Comparison of ENCODE assay signal across 20 mouse cellular contexts in the genomic region with DNA sequence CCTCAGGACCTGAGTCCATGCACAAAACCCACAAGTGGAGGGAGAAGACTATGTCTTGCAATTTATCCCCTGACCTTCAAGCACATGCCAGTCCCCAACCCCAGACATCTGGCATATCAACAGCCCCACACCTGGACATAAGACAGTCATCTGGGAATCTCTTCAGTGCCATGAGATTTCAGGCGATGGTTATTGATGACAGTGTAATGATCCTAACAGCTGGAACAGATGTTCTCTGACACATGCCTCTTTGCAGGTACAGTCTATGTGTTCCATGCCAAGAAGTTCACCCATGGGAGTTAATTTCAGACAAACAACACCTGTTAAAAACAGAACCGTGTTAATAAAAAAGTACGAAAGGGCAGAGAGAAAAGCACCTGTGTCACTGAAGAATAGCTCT.
"Had no signal": no experiment of that assay in that cellular context is flagged by ENCODE, and none has a peak within 500 bp of the region (broad histone marks: within the 10 kb centered on the region; RNA-seq: fewer than 3 reads in every experiment).

No protein-coding gene starts in this region.

- H3K9me3 ChIP-seq: liver, embryonic 13.5 days; midbrain, embryonic 12.5 days; midbrain, embryonic 15.5 days; neural tube, embryonic 12.5 days; neural tube, embryonic 15.5 days had no signal

- H3K9ac ChIP-seq: liver, embryonic 13.5 days; midbrain, embryonic 12.5 days; midbrain, embryonic 15.5 days; neural tube, embryonic 12.5 days; neural tube, embryonic 15.5 days had no signal

- H3K36me3 ChIP-seq: liver, embryonic 13.5 days; midbrain, embryonic 12.5 days; midbrain, embryonic 15.5 days; neural tube, embryonic 12.5 days; neural tube, embryonic 15.5 days had no signal

- H3K27ac ChIP-seq: kidney, postnatal 0 days; layer of hippocampus, adult 2 months; liver, embryonic 13.5 days; midbrain, embryonic 12.5 days; midbrain, embryonic 15.5 days; neural tube, embryonic 12.5 days; neural tube, embryonic 15.5 days; stomach, postnatal 0 days had no signal

- H3K4me2 ChIP-seq: liver, embryonic 13.5 days; midbrain, embryonic 12.5 days; midbrain, embryonic 15.5 days; neural tube, embryonic 12.5 days; neural tube, embryonic 15.5 days had no signal

- H3K4me3 ChIP-seq: layer of hippocampus, adult 2 months; liver, embryonic 13.5 days; midbrain, embryonic 12.5 days; midbrain, embryonic 15.5 days; neural tube, embryonic 12.5 days; neural tube, embryonic 15.5 days had no signal

- ATAC-seq: midbrain, embryonic 15.5 days had no signal

- H3K27me3 ChIP-seq: liver, embryonic 13.5 days; midbrain, embryonic 12.5 days; midbrain, embryonic 15.5 days; neural tube, embryonic 12.5 days; neural tube, embryonic 15.5 days had no signal

- DNase-seq: kidney, adult 18-20 months; kidney, postnatal 25 days; layer of hippocampus, adult 9-11 months; liver, embryonic 13.5 days; lung, adult 2 months; lung, postnatal 14 days; lung, postnatal 4 days; right cerebral cortex, adult 18-20 months; right cerebral cortex, postnatal 14 days; right cerebral cortex, postnatal 4 days; thymus, adult 2 months; thymus, postnatal 14 days; thymus, postnatal 4 days had no signal

- H3K4me1 ChIP-seq: midbrain, embryonic 12.5 days; neural tube, embryonic 12.5 days had no signal
